Mouse (Mus musculus): Measurements from ENCODE around the gene Efhd1. TPM values are rescaled to one million over a fixed set of nuclear protein-coding genes. Genes with fewer than 3 reads are reported as not detected.
A peak's percentile ranks its signal among the peaks of the same experiment; 100 is the strongest.

Efhd1 gene
- polyA plus RNA-seq, 1 experiment = 0.49 TPM

GRCm38 (mm10) chr1:87315894-87316293 lies 51.7 kb downstream of the Efhd1 start:
- TF ChIP-seq POLR2A (IDR thresholded peaks at IDR 0.05; ENCODE audit: low read depth, low read length) (no peak), CTCF (IDR thresholded peaks at IDR 0.05; ENCODE audit: borderline replicate concordance, insufficient read depth, low read length) (no peak)
- no peak overlapping the region for H3K27ac ChIP-seq (ENCODE audit: insufficient read depth, low read length)

GRCm38 (mm10) chr1:87316672-87317071 lies 52.5 kb downstream of the Efhd1 start:
- no peak for TF ChIP-seq CTCF (IDR thresholded peaks at IDR 0.05; ENCODE audit: borderline replicate concordance, insufficient read depth, low read length)
- TF ChIP-seq POLR2A (IDR thresholded peaks at IDR 0.05; ENCODE audit: low read depth, low read length) = no peak
- Histone ChIP-seq H3K27ac (ENCODE audit: insufficient read depth, low read length) (no peak overlapping the region), H3K4me3 (ENCODE audit: insufficient read depth, low read length) (no peak overlapping the region), H3K4me1 (ENCODE audit: control insufficient read depth, insufficient read depth, low read length) (no peaks in the 10 kb centered on the region)

More at GRCm38 (mm10) chr1:87315894-87316293, 51.7 kb downstream of the Efhd1 start:
- Histone ChIP-seq H3K4me1 (ENCODE audit: control insufficient read depth, insufficient read depth, low read length) (no peaks in the 10 kb centered on the region), H3K4me3 (ENCODE audit: insufficient read depth, low read length) (no peak overlapping the region)

GRCm38 (mm10) chr1:87321071-87321470 lies 56.9 kb downstream of the Efhd1 start:
- TF ChIP-seq CTCF (IDR thresholded peaks at IDR 0.05; ENCODE audit: borderline replicate concordance, insufficient read depth, low read length) = no peak
- no peak for TF ChIP-seq POLR2A (IDR thresholded peaks at IDR 0.05; ENCODE audit: low read depth, low read length)
- Histone ChIP-seq H3K4me3 (ENCODE audit: insufficient read depth, low read length) (no peak overlapping the region), H3K27ac (ENCODE audit: insufficient read depth, low read length) (no peak overlapping the region)

GRCm38 (mm10) chr1:87322778-87323177 lies 58.6 kb downstream of the Efhd1 start:
- no peaks in the 10 kb centered on the region for H3K4me1 ChIP-seq (ENCODE audit: control insufficient read depth, insufficient read depth, low read length)
- TF ChIP-seq CTCF (IDR thresholded peaks at IDR 0.05; ENCODE audit: borderline replicate concordance, insufficient read depth, low read length) (no peak), POLR2A (IDR thresholded peaks at IDR 0.05; ENCODE audit: low read depth, low read length) (no peak)
- no peak overlapping the region for H3K27ac ChIP-seq (ENCODE audit: insufficient read depth, low read length)
- H3K4me3 ChIP-seq (ENCODE audit: insufficient read depth, low read length) = no peak overlapping the region

More at GRCm38 (mm10) chr1:87321071-87321470, 56.9 kb downstream of the Efhd1 start:
- no peaks in the 10 kb centered on the region for H3K4me1 ChIP-seq (ENCODE audit: control insufficient read depth, insufficient read depth, low read length)

GRCm38 (mm10) chr1:87324649-87325048 lies 60.5 kb downstream of the Efhd1 start:
- TF ChIP-seq POLR2A (IDR thresholded peaks at IDR 0.05; ENCODE audit: low read depth, low read length) (no peak), CTCF (IDR thresholded peaks at IDR 0.05; ENCODE audit: borderline replicate concordance, insufficient read depth, low read length) (no peak)
- H3K4me3 ChIP-seq (ENCODE audit: insufficient read depth, low read length) = no peak overlapping the region
- no peaks in the 10 kb centered on the region for H3K4me1 ChIP-seq (ENCODE audit: control insufficient read depth, insufficient read depth, low read length)
- no peak overlapping the region for H3K27ac ChIP-seq (ENCODE audit: insufficient read depth, low read length)

- 0 out of 2 replicates have a peak within 1 kb of the TSS, but pooled peaks have one; percentile 28 for H3K27ac ChIP-seq (ENCODE audit: insufficient read depth, low read length)
- no peaks in the 10 kb centered on the region for H3K4me1 ChIP-seq (ENCODE audit: control insufficient read depth, insufficient read depth, low read length)
- peak within 1 kb of the TSS; percentile 85 for H3K4me3 ChIP-seq (ENCODE audit: insufficient read depth, low read length)
- TF ChIP-seq CTCF (IDR thresholded peaks at IDR 0.05; ENCODE audit: borderline replicate concordance, insufficient read depth, low read length) (no peak), POLR2A (IDR thresholded peaks at IDR 0.05; ENCODE audit: low read depth, low read length) (peak; percentile 89)
Observed at GRCm38 (mm10) chr1:87326742-87327163, 62.6 kb downstream of the Efhd1 start, which contains the start of gene Gigyf2. Gene Gigyf2 (plus strand): TSS chr1:87326998.

GRCm38 (mm10) chr1:87327165-87327861 lies 63.1 kb downstream of the Efhd1 start:
- TF ChIP-seq POLR2A (IDR thresholded peaks at IDR 0.05; ENCODE audit: low read depth, low read length) (no peak), CTCF (IDR thresholded peaks at IDR 0.05; ENCODE audit: borderline replicate concordance, insufficient read depth, low read length) (no peak)
- Histone ChIP-seq H3K27ac (ENCODE audit: insufficient read depth, low read length) (0 out of 2 replicates have a peak overlapping the region, but pooled peaks have one; percentile 28), H3K4me1 (ENCODE audit: control insufficient read depth, insufficient read depth, low read length) (no peaks in the 10 kb centered on the region), H3K4me3 (ENCODE audit: insufficient read depth, low read length) (peak overlapping the region; percentile 85)

GRCm38 (mm10) chr1:87331774-87332173 lies 67.6 kb downstream of the Efhd1 start:
- no peak for TF ChIP-seq CTCF (IDR thresholded peaks at IDR 0.05; ENCODE audit: borderline replicate concordance, insufficient read depth, low read length)
- TF ChIP-seq POLR2A (IDR thresholded peaks at IDR 0.05; ENCODE audit: low read depth, low read length) = no peak
- Histone ChIP-seq H3K27ac (ENCODE audit: insufficient read depth, low read length) (no peak overlapping the region), H3K4me1 (ENCODE audit: control insufficient read depth, insufficient read depth, low read length) (no peaks in the 10 kb centered on the region), H3K4me3 (ENCODE audit: insufficient read depth, low read length) (no peak overlapping the region)

- no peak overlapping the region for H3K27ac ChIP-seq (ENCODE audit: insufficient read depth, low read length)
- no peaks in the 10 kb centered on the region for H3K4me1 ChIP-seq (ENCODE audit: control insufficient read depth, insufficient read depth, low read length)
- H3K4me3 ChIP-seq (ENCODE audit: insufficient read depth, low read length) = no peak overlapping the region
- TF ChIP-seq CTCF (IDR thresholded peaks at IDR 0.05; ENCODE audit: borderline replicate concordance, insufficient read depth, low read length) (no peak), POLR2A (IDR thresholded peaks at IDR 0.05; ENCODE audit: low read depth, low read length) (no peak)
Observed at GRCm38 (mm10) chr1:87350576-87350975, 86.4 kb downstream of the Efhd1 start.

GRCm38 (mm10) chr1:87360276-87360675 lies 96.1 kb downstream of the Efhd1 start:
- TF ChIP-seq CTCF (IDR thresholded peaks at IDR 0.05; ENCODE audit: borderline replicate concordance, insufficient read depth, low read length) (no peak), POLR2A (IDR thresholded peaks at IDR 0.05; ENCODE audit: low read depth, low read length) (no peak)
- no peak overlapping the region for H3K27ac ChIP-seq (ENCODE audit: insufficient read depth, low read length)
- H3K4me1 ChIP-seq (ENCODE audit: control insufficient read depth, insufficient read depth, low read length) = no peaks in the 10 kb centered on the region
- no peak overlapping the region for H3K4me3 ChIP-seq (ENCODE audit: insufficient read depth, low read length)

Other genes starting within 250 kb of the Efhd1 start
- gene Alppl2, start 174.4 kb upstream of the Efhd1 start, polyA plus RNA-seq (2011; ENCODE audit: insufficient read length, low read depth, missing spikeins) = not detected in 2 replicates
- not detected in 2 replicates for gene Alpi, start 162.8 kb upstream of the Efhd1 start, polyA plus RNA-seq (2011; ENCODE audit: insufficient read length, low read depth, missing spikeins)
- not detected in 2 replicates for gene Akp3, start 139.4 kb upstream of the Efhd1 start, polyA plus RNA-seq (2011; ENCODE audit: insufficient read length, low read depth, missing spikeins)
- not detected in 2 replicates for gene Ecel1, start 107.8 kb upstream of the Efhd1 start, polyA plus RNA-seq (2011; ENCODE audit: insufficient read length, low read depth, missing spikeins)
- not detected in 2 replicates for gene Prss56, start 81.0 kb upstream of the Efhd1 start, polyA plus RNA-seq (2011; ENCODE audit: insufficient read length, low read depth, missing spikeins)
- not detected in 2 replicates for gene Chrnd, start 73.8 kb upstream of the Efhd1 start, polyA plus RNA-seq (2011; ENCODE audit: insufficient read length, low read depth, missing spikeins)
- not detected in 2 replicates for gene Chrng, start 59.7 kb upstream of the Efhd1 start, polyA plus RNA-seq (2011; ENCODE audit: insufficient read length, low read depth, missing spikeins)
- gene Eif4e2, start 50.4 kb upstream of the Efhd1 start, polyA plus RNA-seq (2011; ENCODE audit: insufficient read length, low read depth, missing spikeins) = 172 and 190 TPM in 2 replicates
- 76.1 and 82.9 TPM in 2 replicates for gene Gigyf2, start 62.6 kb downstream of the Efhd1 start, polyA plus RNA-seq (2011; ENCODE audit: insufficient read length, low read depth, missing spikeins)
- not detected in 2 replicates for gene Kcnj13, start 130.4 kb downstream of the Efhd1 start, polyA plus RNA-seq (2011; ENCODE audit: insufficient read length, low read depth, missing spikeins)
- gene Snorc, start 205.9 kb downstream of the Efhd1 start, polyA plus RNA-seq (2011; ENCODE audit: insufficient read length, low read depth, missing spikeins) = not detected in 2 replicates
- not detected in 2 replicates for gene Neu2, start 245.5 kb downstream of the Efhd1 start, polyA plus RNA-seq (2011; ENCODE audit: insufficient read length, low read depth, missing spikeins)